Mouse (Mus musculus) large intestine, adult 2 months (tissue): ENCODE results near the gene Svep1. TPM values are rescaled to one million over a fixed set of nuclear protein-coding genes. Genes with fewer than 3 reads are reported as not detected.

Experiments used
- DNase-seq: peaks from one replicate; pipeline ENCODE4 v3.0.0-alpha.2; 2012; ENCODE audit warnings: low read depth, low spot score
- WGBS: fragments of 180-500 bp; shearing (Covaris S2); methylation state at CpG from one replicate; pipeline ENCODE4 v1.1.7; 2018; 5-methylcytosine and 5-hydroxymethylcytosine counted together
- polyA plus RNA-seq: library from polyadenylated mRNA; depleted of rRNA; stranded (reverse); fragments of >200 nt; gene quantifications from 2 replicates; pipeline ENCODE4 v1.2.3, GENCODE M21; 2012; rRNA removed

Svep1 gene
- polyA plus RNA-seq = 3.3 and 5.3 TPM in 2 replicates

- 1% methylated on average over 47 of the region's 47 CpGs for WGBS
- DNase-seq = no peak
Observed at GRCm38 (mm10) chr4:58206115-58206945, at the start of gene Svep1. Gene Svep1, minus strand, starts transcription at chr4:58206859.

DNA sequence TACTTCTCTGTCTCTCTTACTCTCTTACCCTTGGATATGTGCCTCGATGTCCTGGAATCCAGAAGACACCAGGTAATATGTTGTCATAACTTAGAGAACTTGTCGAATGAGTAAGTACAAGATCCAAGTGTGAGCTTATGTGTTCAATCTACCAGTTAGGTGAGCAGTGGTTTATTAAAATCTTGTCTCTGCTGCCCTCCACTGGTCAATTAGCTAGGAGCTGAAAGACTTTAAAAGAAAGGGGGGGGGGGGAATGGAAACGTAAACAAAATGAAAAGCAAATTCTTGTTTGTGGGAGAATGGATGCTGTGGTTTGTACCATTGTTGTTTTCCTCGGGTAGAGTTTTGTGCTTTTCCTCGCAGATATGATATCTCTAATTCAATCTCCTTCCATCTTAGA is 46.8 kb upstream of the Svep1 start:
- peak; percentile 28 for DNase-seq
- 19% methylated on average over 5 of the region's 5 CpGs for WGBS

DNA sequence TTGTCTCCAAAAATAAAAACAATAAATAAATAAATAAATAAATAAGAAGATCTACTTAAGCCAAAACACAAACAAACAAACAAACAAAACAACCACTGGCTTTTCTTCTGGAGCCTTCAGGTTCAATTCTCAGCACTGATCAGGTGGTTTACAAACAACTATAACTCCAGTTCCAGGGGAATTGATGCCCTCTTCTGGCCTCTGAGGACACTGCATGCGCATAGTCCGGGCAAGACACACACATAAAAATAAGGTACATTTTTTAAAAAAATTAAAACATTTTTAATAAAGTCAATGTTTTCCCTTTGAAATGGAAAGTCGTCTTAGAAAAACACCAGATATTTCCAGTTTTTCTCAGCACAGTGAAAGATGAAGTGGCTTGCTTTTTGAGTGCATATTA is 45.7 kb upstream of the Svep1 start:
- DNase-seq = no peak
- WGBS = 93% methylated on average over 3 of the region's 3 CpGs

- no peak for DNase-seq
- 74% methylated on average over 1 of the region's 1 CpGs for WGBS
Observed at GRCm38 (mm10) chr4:58245544-58245943, 38.9 kb upstream of the Svep1 start.

DNA sequence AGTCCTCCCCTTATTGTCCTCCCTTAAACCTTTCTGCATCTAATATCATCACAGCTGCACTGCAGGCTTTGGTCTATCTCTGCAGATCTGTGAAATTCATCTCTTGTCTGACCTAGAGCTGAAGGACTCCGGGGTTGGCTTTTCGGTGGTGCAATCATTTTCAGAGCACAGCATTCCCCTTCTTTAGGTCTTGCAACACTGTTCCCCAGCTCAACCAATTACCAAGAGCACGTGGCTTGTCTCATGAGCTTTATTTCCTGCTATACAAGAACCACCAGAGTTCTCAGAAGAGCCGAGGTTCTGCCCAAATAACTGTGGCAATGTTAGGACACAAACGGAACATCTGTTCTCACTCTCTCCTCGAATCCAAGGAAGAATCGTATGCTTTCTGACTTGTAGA is 33.8 kb upstream of the Svep1 start:
- no peak for DNase-seq
- WGBS = 68% methylated on average over 7 of the region's 7 CpGs

GRCm38 (mm10) chr4:58235828-58236227 is 29.2 kb upstream of the Svep1 start:
- WGBS = 16% methylated on average over 6 of the region's 6 CpGs
- no peak for DNase-seq

GRCm38 (mm10) chr4:58223499-58223898 is 16.8 kb upstream of the Svep1 start:
- no peak for DNase-seq
- 79% methylated on average over 2 of the region's 2 CpGs for WGBS

- 77% methylated on average over 6 of the region's 6 CpGs for WGBS
- no peak for DNase-seq
Observed at GRCm38 (mm10) chr4:58211374-58211773, 4.7 kb upstream of the Svep1 start.

GRCm38 (mm10) chr4:58210557-58211090 is 4.0 kb upstream of the Svep1 start:
- no peak for DNase-seq
- 44% methylated on average over 5 of the region's 5 CpGs for WGBS

DNA sequence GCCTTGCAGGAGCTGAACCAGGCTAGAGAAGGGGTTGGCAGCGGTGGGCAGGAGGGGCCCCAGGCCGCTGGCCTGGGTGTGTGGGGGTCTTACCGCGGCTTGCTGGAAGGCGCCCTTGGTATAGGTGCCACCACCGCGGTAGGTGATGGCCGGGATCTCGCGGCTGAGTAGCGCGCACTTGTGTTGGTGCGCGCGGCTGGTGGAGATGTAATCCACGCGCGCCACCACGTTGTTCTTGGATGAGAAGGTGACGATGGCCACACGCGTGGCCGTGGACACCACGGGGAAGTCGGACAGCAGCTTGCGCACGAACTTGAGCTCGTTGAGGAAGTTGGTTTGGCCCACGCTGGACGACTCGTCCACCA is 927 bp downstream of the Svep1 start:
- 2% methylated on average over 31 of the region's 31 CpGs for WGBS
- no peak for DNase-seq

- no peak for DNase-seq
- 78% methylated on average over 2 of the region's 2 CpGs for WGBS
Observed at GRCm38 (mm10) chr4:58201703-58202102, 5.0 kb downstream of the Svep1 start.

- no peak for DNase-seq
- WGBS = 59% methylated on average over 4 of the region's 4 CpGs
Observed at GRCm38 (mm10) chr4:58200826-58201225, 5.8 kb downstream of the Svep1 start.

- WGBS = 66% methylated on average over 4 of the region's 4 CpGs
- DNase-seq = no peak
Observed at GRCm38 (mm10) chr4:58197230-58197629, 9.4 kb downstream of the Svep1 start.

GRCm38 (mm10) chr4:58196795-58197194 is 9.9 kb downstream of the Svep1 start:
- DNase-seq = no peak
- WGBS = 20% methylated on average over 4 of the region's 4 CpGs

- no peak for DNase-seq
- 76% methylated on average over 2 of the region's 2 CpGs for WGBS
Observed at GRCm38 (mm10) chr4:58195936-58196335, 10.7 kb downstream of the Svep1 start.

DNA sequence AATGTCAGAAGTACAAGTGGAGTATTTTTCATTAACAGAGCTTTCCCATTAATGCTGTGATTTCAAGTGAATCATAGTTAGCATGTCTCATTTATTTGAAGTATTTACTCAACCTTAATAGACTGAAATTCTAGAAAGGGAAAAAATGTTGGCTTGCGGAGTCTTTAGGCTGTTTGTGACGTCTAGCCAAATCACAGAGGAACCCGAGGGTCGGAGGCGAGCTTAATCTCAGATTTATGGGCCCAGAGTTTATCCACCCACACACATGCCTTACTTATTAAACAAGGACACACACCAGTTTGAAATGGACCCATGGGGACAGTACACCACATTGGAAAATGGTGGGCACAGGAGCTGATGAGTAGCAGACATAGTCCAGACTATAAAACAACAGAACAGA is 17.4 kb downstream of the Svep1 start:
- WGBS = 60% methylated on average over 5 of the region's 5 CpGs
- DNase-seq = no peak

DNA sequence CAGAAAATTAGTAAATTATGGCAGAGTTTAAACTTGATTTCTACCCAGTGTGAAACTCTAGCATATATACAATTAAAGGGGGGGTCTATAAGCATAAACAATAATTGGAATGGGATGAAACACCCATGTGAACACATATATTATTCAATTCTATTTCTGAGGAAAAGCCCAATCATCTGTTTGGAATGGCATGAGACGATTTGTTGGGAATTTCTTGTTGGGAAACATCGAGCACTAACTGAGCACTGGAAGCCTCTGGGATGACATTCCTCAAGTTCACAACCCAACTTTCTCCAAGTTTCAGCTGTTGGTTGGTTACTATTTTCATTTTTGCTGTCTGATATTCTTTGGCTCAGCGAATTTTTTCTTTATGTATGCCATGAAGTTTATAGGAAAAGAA is 21.3 kb downstream of the Svep1 start:
- 57% methylated on average over 3 of the region's 3 CpGs for WGBS
- no peak for DNase-seq

DNA sequence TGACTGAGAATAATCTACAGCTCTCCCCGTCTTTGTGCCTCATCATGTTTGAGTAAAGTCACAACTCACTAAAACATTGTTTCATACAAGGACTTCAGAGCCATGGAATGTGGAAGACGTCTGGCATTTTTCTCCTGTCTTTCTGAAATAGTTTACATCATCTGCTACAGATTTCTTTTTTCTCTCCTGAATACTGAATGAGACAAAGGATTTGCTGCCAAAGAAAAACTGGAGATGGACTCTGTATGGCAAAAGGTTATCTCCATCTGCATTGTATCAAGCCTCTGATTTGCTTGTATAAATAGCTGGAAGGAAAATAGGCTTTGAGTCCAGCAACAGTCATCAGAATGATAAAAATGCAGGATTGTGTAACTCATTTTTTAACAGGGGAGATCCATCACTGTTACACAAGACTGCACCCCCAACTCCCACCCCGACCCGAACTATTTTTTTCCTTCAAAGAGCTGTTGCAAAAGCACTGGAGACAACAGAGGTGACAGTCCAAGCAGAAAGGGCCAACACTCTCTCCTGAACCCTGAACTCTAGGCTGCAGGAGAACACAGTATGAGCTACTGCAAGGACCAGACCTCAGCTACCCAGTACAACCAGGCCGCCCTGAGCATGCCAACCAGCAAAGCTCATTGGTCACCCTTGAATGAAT is 21.8 kb downstream of the Svep1 start:
- DNase-seq = no peak
- 70% methylated on average over 5 of the region's 5 CpGs for WGBS

DNA sequence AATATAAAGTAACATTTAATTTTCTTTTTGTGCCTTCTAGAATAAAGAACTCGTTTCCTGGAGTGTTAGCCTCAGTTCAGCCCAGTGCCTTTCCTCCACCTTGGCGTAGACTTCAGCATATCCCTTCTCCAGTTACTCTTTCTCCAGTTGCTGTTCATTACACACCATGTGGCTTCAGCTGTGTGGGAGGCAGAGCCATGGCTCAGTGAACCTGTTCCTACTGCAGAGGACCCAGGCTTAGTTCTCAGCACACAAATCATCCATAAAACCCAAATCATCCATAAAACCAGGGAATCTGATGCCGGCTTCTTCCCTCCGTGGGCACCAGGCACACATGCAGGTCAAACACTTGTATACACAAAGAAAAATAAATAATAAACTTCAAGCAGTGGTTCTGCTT is 22.8 kb downstream of the Svep1 start:
- 74% methylated on average over 4 of the region's 4 CpGs for WGBS
- no peak for DNase-seq

GRCm38 (mm10) chr4:58178489-58178888 is 28.2 kb downstream of the Svep1 start:
- DNase-seq = no peak
- 82% methylated on average over 6 of the region's 6 CpGs for WGBS

DNA sequence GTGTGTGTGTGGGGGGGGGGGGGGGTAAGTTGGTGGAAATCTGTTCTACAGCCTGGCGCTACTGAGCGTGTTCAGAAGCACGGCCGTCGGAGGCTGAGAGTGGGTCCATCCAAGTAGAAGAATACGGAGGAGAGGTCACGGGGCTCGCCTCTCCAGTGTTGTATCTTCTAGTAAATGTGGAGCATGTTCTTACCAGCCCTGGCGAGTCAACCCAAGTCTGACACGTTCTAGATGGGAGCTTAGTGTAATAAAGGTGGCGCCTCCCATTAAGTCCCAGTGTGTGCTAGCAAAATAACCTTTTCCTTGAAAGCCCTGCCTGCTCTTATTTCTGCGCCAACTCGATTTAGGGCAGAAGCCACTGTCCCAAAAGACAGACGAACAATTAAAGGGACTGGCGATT is 29.4 kb downstream of the Svep1 start:
- DNase-seq = no peak
- 85% methylated on average over 15 of the region's 15 CpGs for WGBS
